Mouse (Mus musculus): ENCODE measurements around the gene Mog. TPM values are rescaled to one million over a fixed set of nuclear protein-coding genes. Genes with fewer than 3 reads are reported as not detected.

Gene Mog
- not detected for polyA plus RNA-seq (2014; fragmentation: Illumina TruSeq; extraction: RNeasy Lipid Tissue Mini Kit (QIAGEN cat#74804); ENCODE audit: insufficient read depth, low read depth, low replicate concordance)

GRCm38 (mm10) chr17:37022628-37023576 lies at the start of gene Mog:
Mog (minus strand) TSS chr17:37023398.

GRCm38 (mm10) chr17:37045611-37046311 lies 22.6 kb upstream of the Mog start, which contains the start of gene Gabbr1:
Gabbr1 (plus strand) TSS chr17:37045966.

GRCm38 (mm10) chr17:37000863-37001262 lies 22.3 kb downstream of the Mog start, which contains the start of gene Zfp57:
Zfp57 (plus strand) TSS chr17:37001163.

GRCm38 (mm10) chr17:36989437-36989836 lies 33.8 kb downstream of the Mog start, which contains the start of gene H2-M5:
H2-M5 (minus strand) TSS chr17:36989537.

GRCm38 (mm10) chr17:36981221-36981813 lies 41.9 kb downstream of the Mog start, which contains the start of gene 2410137M14Rik:
2410137M14Rik (minus strand) TSS chr17:36981237.

Other genes with a start within 250 kb of the Mog start
- not detected for gene H2-M10.6, start 211.2 kb downstream of the Mog start, polyA plus RNA-seq (2014; fragmentation: Illumina TruSeq; extraction: RNeasy Lipid Tissue Mini Kit (QIAGEN cat#74804); ENCODE audit: insufficient read depth, low read depth, low replicate concordance)
- gene Trim26, start 186.3 kb downstream of the Mog start, polyA plus RNA-seq (2014; fragmentation: Illumina TruSeq; extraction: RNeasy Lipid Tissue Mini Kit (QIAGEN cat#74804); ENCODE audit: insufficient read depth, low read depth, low replicate concordance), result 21.6 TPM
- gene Trim15, start 156.2 kb downstream of the Mog start, polyA plus RNA-seq (2014; fragmentation: Illumina TruSeq; extraction: RNeasy Lipid Tissue Mini Kit (QIAGEN cat#74804); ENCODE audit: insufficient read depth, low read depth, low replicate concordance), result 0.49 TPM
- gene Trim10, start 153.8 kb downstream of the Mog start, polyA plus RNA-seq (2014; fragmentation: Illumina TruSeq; extraction: RNeasy Lipid Tissue Mini Kit (QIAGEN cat#74804); ENCODE audit: insufficient read depth, low read depth, low replicate concordance), result 0.20 TPM
- gene Trim40, start 133.3 kb downstream of the Mog start, polyA plus RNA-seq (2014; fragmentation: Illumina TruSeq; extraction: RNeasy Lipid Tissue Mini Kit (QIAGEN cat#74804); ENCODE audit: insufficient read depth, low read depth, low replicate concordance), result 0.18 TPM
- gene Trim31, start 125.3 kb downstream of the Mog start, polyA plus RNA-seq (2014; fragmentation: Illumina TruSeq; extraction: RNeasy Lipid Tissue Mini Kit (QIAGEN cat#74804); ENCODE audit: insufficient read depth, low read depth, low replicate concordance), result not detected
- gene Rnf39, start 80.5 kb downstream of the Mog start, polyA plus RNA-seq (2014; fragmentation: Illumina TruSeq; extraction: RNeasy Lipid Tissue Mini Kit (QIAGEN cat#74804); ENCODE audit: insufficient read depth, low read depth, low replicate concordance), result 6.7 TPM
- 112 TPM for gene Ppp1r11, start 71.7 kb downstream of the Mog start, polyA plus RNA-seq (2014; fragmentation: Illumina TruSeq; extraction: RNeasy Lipid Tissue Mini Kit (QIAGEN cat#74804); ENCODE audit: insufficient read depth, low read depth, low replicate concordance)
- 84.8 TPM for gene Znrd1, start 64.8 kb downstream of the Mog start, polyA plus RNA-seq (2014; fragmentation: Illumina TruSeq; extraction: RNeasy Lipid Tissue Mini Kit (QIAGEN cat#74804); ENCODE audit: insufficient read depth, low read depth, low replicate concordance)
- gene Znrd1as, start 64.8 kb downstream of the Mog start, polyA plus RNA-seq (2014; fragmentation: Illumina TruSeq; extraction: RNeasy Lipid Tissue Mini Kit (QIAGEN cat#74804); ENCODE audit: insufficient read depth, low read depth, low replicate concordance), result 9.5 TPM
- not detected for gene 2410137M14Rik, start 42.2 kb downstream of the Mog start, polyA plus RNA-seq (2014; fragmentation: Illumina TruSeq; extraction: RNeasy Lipid Tissue Mini Kit (QIAGEN cat#74804); ENCODE audit: insufficient read depth, low read depth, low replicate concordance)
- gene H2-M5, start 33.9 kb downstream of the Mog start, polyA plus RNA-seq (2014; fragmentation: Illumina TruSeq; extraction: RNeasy Lipid Tissue Mini Kit (QIAGEN cat#74804); ENCODE audit: insufficient read depth, low read depth, low replicate concordance), result 0.42 TPM
- gene Zfp57, start 22.2 kb downstream of the Mog start, polyA plus RNA-seq (2014; fragmentation: Illumina TruSeq; extraction: RNeasy Lipid Tissue Mini Kit (QIAGEN cat#74804); ENCODE audit: insufficient read depth, low read depth, low replicate concordance), result 7.6 TPM
- gene Gabbr1, start 22.6 kb upstream of the Mog start, polyA plus RNA-seq (2014; fragmentation: Illumina TruSeq; extraction: RNeasy Lipid Tissue Mini Kit (QIAGEN cat#74804); ENCODE audit: insufficient read depth, low read depth, low replicate concordance), result 13.0 TPM
- not detected for gene Olfr90, start 65.1 kb upstream of the Mog start, polyA plus RNA-seq (2014; fragmentation: Illumina TruSeq; extraction: RNeasy Lipid Tissue Mini Kit (QIAGEN cat#74804); ENCODE audit: insufficient read depth, low read depth, low replicate concordance)
- not detected for gene Olfr91, start 74.9 kb upstream of the Mog start, polyA plus RNA-seq (2014; fragmentation: Illumina TruSeq; extraction: RNeasy Lipid Tissue Mini Kit (QIAGEN cat#74804); ENCODE audit: insufficient read depth, low read depth, low replicate concordance)
- not detected for gene Olfr92, start 96.7 kb upstream of the Mog start, polyA plus RNA-seq (2014; fragmentation: Illumina TruSeq; extraction: RNeasy Lipid Tissue Mini Kit (QIAGEN cat#74804); ENCODE audit: insufficient read depth, low read depth, low replicate concordance)
- gene Olfr93, start 138.1 kb upstream of the Mog start, polyA plus RNA-seq (2014; fragmentation: Illumina TruSeq; extraction: RNeasy Lipid Tissue Mini Kit (QIAGEN cat#74804); ENCODE audit: insufficient read depth, low read depth, low replicate concordance), result not detected
- gene Ubd, start 170.5 kb upstream of the Mog start, polyA plus RNA-seq (2014; fragmentation: Illumina TruSeq; extraction: RNeasy Lipid Tissue Mini Kit (QIAGEN cat#74804); ENCODE audit: insufficient read depth, low read depth, low replicate concordance), result 0.45 TPM
- not detected for gene Olfr94, start 177.6 kb upstream of the Mog start, polyA plus RNA-seq (2014; fragmentation: Illumina TruSeq; extraction: RNeasy Lipid Tissue Mini Kit (QIAGEN cat#74804); ENCODE audit: insufficient read depth, low read depth, low replicate concordance)
- not detected for gene Olfr95, start 189.7 kb upstream of the Mog start, polyA plus RNA-seq (2014; fragmentation: Illumina TruSeq; extraction: RNeasy Lipid Tissue Mini Kit (QIAGEN cat#74804); ENCODE audit: insufficient read depth, low read depth, low replicate concordance)
- not detected for gene Olfr96, start 196.7 kb upstream of the Mog start, polyA plus RNA-seq (2014; fragmentation: Illumina TruSeq; extraction: RNeasy Lipid Tissue Mini Kit (QIAGEN cat#74804); ENCODE audit: insufficient read depth, low read depth, low replicate concordance)
- not detected for gene Olfr97, start 213.9 kb upstream of the Mog start, polyA plus RNA-seq (2014; fragmentation: Illumina TruSeq; extraction: RNeasy Lipid Tissue Mini Kit (QIAGEN cat#74804); ENCODE audit: insufficient read depth, low read depth, low replicate concordance)
- not detected for gene Olfr98, start 240.4 kb upstream of the Mog start, polyA plus RNA-seq (2014; fragmentation: Illumina TruSeq; extraction: RNeasy Lipid Tissue Mini Kit (QIAGEN cat#74804); ENCODE audit: insufficient read depth, low read depth, low replicate concordance)
- gene H2-M3, start 246.8 kb upstream of the Mog start, polyA plus RNA-seq (2014; fragmentation: Illumina TruSeq; extraction: RNeasy Lipid Tissue Mini Kit (QIAGEN cat#74804); ENCODE audit: insufficient read depth, low read depth, low replicate concordance), result 21.8 TPM

Measured in lung, adult 10 weeks (tissue).